In genomic region chr13:96923999-96924961, GRCm38 (mm10) we compare ENCODE assay signal across 8 mouse cellular contexts. TPM values are rescaled to one million over a fixed set of nuclear protein-coding genes. Genes with fewer than 3 reads are reported as not detected.
A peak's percentile ranks its signal among the peaks of the same experiment; 100 is the strongest.
DNase-seq lines count a peak whose midpoint lies in the region; ATAC-seq and TF ChIP-seq lines count a peak whose summit lies in the region.

Gene Gcnt4, plus strand, starts transcription at chr13:96924689.

- H3K9me3 ChIP-seq in neural tube, embryonic 12.5 days, result no peaks in the 10 kb centered on the region

- no peak for TF ChIP-seq POLR2A in heart, adult 2 months (IDR thresholded peaks at IDR 0.05; ENCODE audit: insufficient read depth, low read depth, low read length)

- H3K79me2 ChIP-seq in heart, adult 2 months (replicated peaks; ENCODE audit: control insufficient read depth, insufficient read depth, low read length), result no peaks in the 10 kb centered on the region

- H3K4me2 ChIP-seq in neural tube, embryonic 12.5 days (replicated peaks), result peak within 1 kb of the TSS; percentile 100

- peaks cover 6% of the 10 kb centered on the region for H3K27me3 ChIP-seq in heart, adult 2 months (ENCODE audit: control insufficient read depth, insufficient read depth, low read length)
- H3K27me3 ChIP-seq in neural tube, embryonic 12.5 days (replicated peaks), result peaks cover 28% of the 10 kb centered on the region; the same call in 1 of the 2 replicates

- no peak for TF ChIP-seq EP300 in heart, adult 2 months (IDR thresholded peaks at IDR 0.05; ENCODE audit: insufficient read depth, low read depth, low read length)

- no peak within 1 kb of the TSS for H3K27ac ChIP-seq in heart, adult 2 months
- no peak within 1 kb of the TSS for H3K27ac ChIP-seq in neural tube, embryonic 12.5 days

- no peak for TF ChIP-seq CTCF in heart, adult 2 months (IDR thresholded peaks at IDR 0.05)

- peak; percentile 53 for DNase-seq in right cerebral cortex, postnatal 25 days
- DNase-seq in right cerebral cortex, adult 2 months (ENCODE audit: low spot score in 2 of 2), result no peak
- peak; percentile 78 for DNase-seq in embryo, embryonic 10.5 days (ENCODE audit: low spot score)
- DNase-seq in heart, adult 2 months, result peak; percentile 55 to 59
- DNase-seq in kidney, adult 18-20 months, result peak; percentile 60
- DNase-seq in lung, adult 18-20 months, result peak; percentile 15 to 39
- peak; percentile 26 to 42 for DNase-seq in urinary bladder, postnatal 36 days (ENCODE audit: low spot score in 2 of 2)

- peak within 1 kb of the TSS; percentile 52 for H3K9ac ChIP-seq in heart, adult 2 months (ENCODE audit: low read depth, low read length)
- peak within 1 kb of the TSS; percentile 56 for H3K9ac ChIP-seq in neural tube, embryonic 12.5 days

- WGBS in heart, adult 2 months, result 9% methylated on average over 56 of the region's 56 CpGs
- WGBS in neural tube, embryonic 12.5 days, result 9% methylated on average over 56 of the region's 56 CpGs

- no peaks in the 10 kb centered on the region for H3K36me3 ChIP-seq in heart, adult 2 months (ENCODE audit: control insufficient read depth, insufficient read depth, low read length)
- no peaks in the 10 kb centered on the region for H3K36me3 ChIP-seq in neural tube, embryonic 12.5 days

- H3K4me1 ChIP-seq in heart, adult 2 months (ENCODE audit: control insufficient read depth, insufficient read depth, low read length), result no peaks in the 10 kb centered on the region
- peaks cover 18% of the 10 kb centered on the region for H3K4me1 ChIP-seq in neural tube, embryonic 12.5 days

- peak within 1 kb of the TSS; percentile 72 for H3K4me3 ChIP-seq in heart, adult 2 months
- peak within 1 kb of the TSS; percentile 65 for H3K4me3 ChIP-seq in neural tube, embryonic 12.5 days

- peak; percentile 77 for ATAC-seq in neural tube, embryonic 12.5 days (ENCODE audit: low FRiP score, low read depth)

- intact Hi-C loops in heart, adult 2 months (cut with DNase I), result no loop called here

RNA-seq across cellular contexts. Expression of gene Gcnt4, which starts in this region (rescaled TPM):
- under 1 TPM; 0.11 to 0.13 TPM for total RNA-seq in heart, adult 2 months (2021)
- 0.03 and 0.04 TPM in 2 replicates for polyA plus RNA-seq in heart, adult 2 months (2012; rRNA removed)
- polyA plus RNA-seq in neural tube, embryonic 12.5 days (2016; fragmentation: Nextera tagmentation; extraction: Ambion mirVana), result 0.24 and 0.31 TPM in 2 replicates

Comparison
In these comparisons a context has a peak if more than half of its experiments do, and no peak if none do; other contexts are left out.
1. DNase-seq: peak in right cerebral cortex, postnatal 25 days (single experiment), embryo, embryonic 10.5 days (single experiment), kidney, adult 18-20 months (single experiment), lung, adult 18-20 months (2 of 2) and urinary bladder, postnatal 36 days (2 of 2); none in right cerebral cortex, adult 2 months (0 of 2).
2. Peak in DNase-seq, H3K4me3 ChIP-seq and H3K9ac ChIP-seq in heart, adult 2 months; RNA of the gene not detected or under 1 TPM.
3. Peak in ATAC-seq, H3K4me3 ChIP-seq, H3K9ac ChIP-seq and H3K4me2 ChIP-seq in neural tube, embryonic 12.5 days; RNA of the gene not detected or under 1 TPM.